9 mouse cellular contexts compared by ENCODE assay signal in the genomic region with DNA sequence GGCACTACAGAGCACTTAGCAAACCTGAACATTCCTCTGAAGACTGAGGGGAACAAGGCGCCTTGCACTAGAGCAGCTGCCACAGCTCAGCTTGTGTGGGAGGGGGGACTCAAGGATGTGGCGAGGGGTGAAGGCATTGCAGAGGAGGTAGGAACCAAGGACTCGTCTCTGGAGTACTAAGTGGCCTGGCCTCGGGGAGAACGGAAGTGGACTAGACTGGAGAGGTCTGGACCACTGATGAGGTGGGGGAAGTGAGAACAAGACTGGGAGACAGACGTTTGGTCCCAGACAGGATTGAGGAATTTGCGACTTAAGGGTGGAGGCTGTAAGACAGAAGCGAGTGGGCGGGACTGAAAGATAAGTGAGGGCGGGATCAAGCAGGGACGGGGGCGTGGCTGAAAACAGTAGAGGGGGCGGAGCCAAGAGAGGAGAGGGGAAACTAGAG. TPM values are rescaled to one million over a fixed set of nuclear protein-coding genes. Genes with fewer than 3 reads are reported as not detected.
DNase-seq lines count a peak whose midpoint lies in the region; ATAC-seq and TF ChIP-seq lines count a peak whose summit lies in the region.
"Had no signal": no experiment of that assay in that cellular context is flagged by ENCODE, and none has a peak within 500 bp of the region (broad histone marks: within the 10 kb centered on the region; RNA-seq: fewer than 3 reads in every experiment).

No protein-coding gene starts in this region.

- no peak for TF ChIP-seq CTCF in Patski (IDR thresholded peaks at IDR 0.05)
- TF ChIP-seq CTCF in left cerebral cortex, adult 2 months (IDR thresholded peaks at IDR 0.05), result no peak

- peak overlapping the region; percentile 68 for H3K27ac ChIP-seq in hindbrain, embryonic 14.5 days
- peak overlapping the region; percentile 71 for H3K27ac ChIP-seq in left cerebral cortex, adult 2 months
- H3K27ac ChIP-seq: macrophage had no signal

- H3K4me1 ChIP-seq in hindbrain, embryonic 14.5 days (replicated peaks; ENCODE audit: control insufficient read depth, insufficient read depth, low read length), result peaks cover 31% of the 10 kb centered on the region

- WGBS in hindbrain, embryonic 14.5 days, result 7% methylated on average over 13 of the region's 13 CpGs

- H3K9me3 ChIP-seq in hindbrain, embryonic 14.5 days (ENCODE audit: control insufficient read depth, low read length), result no peaks in the 10 kb centered on the region

- POLR2A ChIA-PET in Patski (lab: Charles Lee), result interaction anchor here (0.8 to 1.5 kb wide), 4 partner anchors 14 to 63 kb away, joined by 3 to 7 read pairs (median 3); no protein-coding TSS in a partner anchor

- CTCF ChIA-PET in Patski (lab: Charles Lee), result interaction anchor here (1.0 kb wide), 1 partner anchor 10 kb away, joined by 3 read pairs; no protein-coding TSS in a partner anchor

- in situ Hi-C loops in Patski (cut with MboI; ENCODE audit: low pct_unique_long_range_greater_than_20kb), result loop anchor here (5.0 kb wide), 1 partner anchor 47 kb away; no protein-coding TSS in a partner anchor

- H3K36me3 ChIP-seq in hindbrain, embryonic 14.5 days (replicated peaks; ENCODE audit: control insufficient read depth, insufficient read depth), result 0 out of 2 replicates have a peak, but pooled peaks cover 3% of the 10 kb centered on the region

- peak; percentile 22 for ATAC-seq in Patski
- ATAC-seq in hindbrain, embryonic 14.5 days (ENCODE audit: low FRiP score), result peak; percentile 14; the same call in 1 of the 2 replicates
- no peak for ATAC-seq in erythroblast, adult 5-6 weeks (replicated peaks; ENCODE audit: low FRiP score, poor library complexity, severe bottlenecking)

- peak overlapping the region; percentile 94 for H3K4me3 ChIP-seq in hindbrain, embryonic 14.5 days (replicated peaks; ENCODE audit: low read length)
- peak overlapping the region; percentile 33 for H3K4me3 ChIP-seq in left cerebral cortex, adult 2 months

- no peaks in the 10 kb centered on the region for H3K27me3 ChIP-seq in Patski
- no peaks in the 10 kb centered on the region for H3K27me3 ChIP-seq in hindbrain, embryonic 14.5 days (ENCODE audit: control insufficient read depth, insufficient read depth, low read length)

- intact Hi-C loops in left cerebral cortex, adult 2 months (cut with DNase I), result no loop called here

- peak overlapping the region; percentile 79 for H3K4me2 ChIP-seq in hindbrain, embryonic 14.5 days (replicated peaks)

- DNase-seq in Patski (ENCODE audit: low read depth, low spot score), result no peak
- DNase-seq in cerebellum, adult 8-10 months, result peak; percentile 44
- peak; percentile 25 to 33 for DNase-seq in frontal cortex, postnatal 25 days (ENCODE audit: low spot score in 2 of 2)
- peak; percentile 40 for DNase-seq in hindbrain, embryonic 14.5 days (ENCODE audit: low spot score)
- DNase-seq in left cerebral cortex, adult 2 months (ENCODE audit: extremely low spot score in 1 of 2, low spot score in 2 of 2), result peak; percentile 49 to 70
- DNase-seq in lung, postnatal 36 days, result peak; percentile 87
- peak; percentile 75 for DNase-seq in right cerebral cortex, adult 18-20 months

- H3K9ac ChIP-seq in hindbrain, embryonic 14.5 days, result 0 out of 2 replicates have a peak overlapping the region, but pooled peaks have one; percentile 31

RNA-seq across cellular contexts. Expression of a gene that starts 1.8 kb away (rescaled TPM):
- 50.0 TPM for polyA plus RNA-seq in Patski (2021)
- 43.6 and 44.0 TPM in 2 replicates for polyA plus RNA-seq in hindbrain, embryonic 14.5 days (2014; fragmentation: Nextera tagmentation; extraction: Ambion mirVana)
- 10 to 100 TPM; 35.2 to 40.7 TPM for total RNA-seq in left cerebral cortex, adult 2 months (2021)
- 1.5 TPM in 2 replicates for total RNA-seq in erythroblast, adult 5-6 weeks (2015; ENCODE audit: low replicate concordance)
- total RNA-seq in erythroblast, adult 5-6 weeks (2017; ENCODE audit: low replicate concordance), result 1.1 and 2.1 TPM in 2 replicates

Comparison
In these comparisons a context has a peak if more than half of its experiments do, and no peak if none do; other contexts are left out.
1. RNA of a gene that starts 1.8 kb away (total RNA-seq): 35.2 to 40.7 TPM in left cerebral cortex, adult 2 months; 1.1 to 2.1 TPM in erythroblast, adult 5-6 weeks; every median in the first group is over 10 times any median in the second.